Mouse (Mus musculus) thymus, postnatal 36 days (tissue): ENCODE results near the gene Mobp.
"Not testable (repeated sequence)": the region's sequence is repeated elsewhere in the genome, so short reads cannot be mapped to it uniquely, and the experiment has no call there.

Source experiments
- DNase-seq, 2 experiments: peaks; one replicate each; pipeline ENCODE4 v3.0.0; 2022; ENCODE audit warnings: mixed read lengths in 2 of 2

Gene Mobp

DNA sequence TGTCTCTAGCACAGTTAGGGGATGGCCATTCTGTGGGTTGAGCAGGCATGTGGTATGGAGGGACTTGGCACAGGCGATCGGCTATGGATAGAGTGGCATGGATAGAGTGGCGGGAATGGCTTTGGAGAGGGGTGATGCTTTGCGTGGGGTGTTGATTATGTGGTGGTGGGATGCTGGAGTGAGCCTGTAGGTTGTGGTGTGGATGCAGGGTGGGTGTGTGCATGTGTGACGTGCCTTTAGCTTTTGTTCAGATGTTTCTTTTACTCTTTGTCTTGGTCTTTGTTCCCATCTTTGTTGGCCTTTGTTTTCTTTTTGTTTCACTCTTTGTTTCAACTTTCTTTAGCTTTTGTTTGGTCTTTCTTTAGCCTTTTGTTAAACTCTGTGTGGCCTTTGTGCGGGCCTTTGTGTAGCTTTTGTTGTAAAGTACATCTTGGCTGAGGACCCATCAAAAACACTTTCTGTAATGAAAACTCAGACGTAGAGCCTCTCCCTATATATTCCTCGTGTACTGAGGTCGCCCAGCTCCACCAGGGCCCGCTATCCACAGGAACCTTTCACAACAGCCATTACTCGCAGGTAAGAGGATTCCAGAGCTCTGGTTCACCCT is at the start of gene Mobp:
TSS of gene Mobp (plus strand) at position 486 of the 607 bp plus-strand sequence.
- DNase-seq, result no peak

DNA sequence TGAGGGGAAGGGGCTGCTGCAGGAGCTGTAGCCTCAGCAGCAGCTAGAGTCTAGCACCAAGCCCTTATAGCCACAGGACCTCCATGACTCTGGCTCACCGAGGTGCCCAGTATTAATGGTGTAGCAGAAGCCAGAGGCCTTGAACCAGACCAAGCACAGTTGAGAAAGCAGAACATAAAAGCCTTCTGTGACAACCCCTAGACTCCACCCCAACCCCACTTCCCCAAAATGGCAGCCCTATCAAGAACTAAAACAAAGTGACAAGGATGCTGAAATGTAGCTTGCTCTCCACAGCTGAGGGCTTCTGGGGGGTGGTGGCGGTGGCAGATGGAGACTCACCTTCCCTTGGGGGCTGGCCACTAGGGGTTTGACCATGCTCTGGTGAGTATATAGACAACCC is 48.3 kb upstream of the Mobp start:
- no peak for DNase-seq

DNA sequence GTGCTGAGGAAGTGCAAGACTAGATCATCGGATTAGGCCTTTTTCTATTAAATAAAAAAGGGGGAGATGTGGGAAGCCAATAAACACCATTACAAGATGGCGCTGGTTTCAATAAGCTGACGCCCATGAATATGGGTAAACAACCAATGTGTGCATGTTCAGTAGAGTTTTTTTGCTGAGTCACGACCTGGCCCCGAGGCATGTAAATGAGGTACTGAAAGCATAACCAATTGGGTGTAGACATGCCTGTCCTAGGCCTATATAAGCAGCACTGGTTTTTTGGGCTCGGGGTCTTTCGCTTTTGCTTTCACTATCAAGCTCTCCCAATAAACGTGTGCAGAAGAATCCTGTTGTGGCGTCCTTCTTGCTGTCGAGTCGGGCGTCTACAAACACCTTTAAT is 40.6 kb upstream of the Mobp start:
- not testable (repeated sequence) for DNase-seq

DNA sequence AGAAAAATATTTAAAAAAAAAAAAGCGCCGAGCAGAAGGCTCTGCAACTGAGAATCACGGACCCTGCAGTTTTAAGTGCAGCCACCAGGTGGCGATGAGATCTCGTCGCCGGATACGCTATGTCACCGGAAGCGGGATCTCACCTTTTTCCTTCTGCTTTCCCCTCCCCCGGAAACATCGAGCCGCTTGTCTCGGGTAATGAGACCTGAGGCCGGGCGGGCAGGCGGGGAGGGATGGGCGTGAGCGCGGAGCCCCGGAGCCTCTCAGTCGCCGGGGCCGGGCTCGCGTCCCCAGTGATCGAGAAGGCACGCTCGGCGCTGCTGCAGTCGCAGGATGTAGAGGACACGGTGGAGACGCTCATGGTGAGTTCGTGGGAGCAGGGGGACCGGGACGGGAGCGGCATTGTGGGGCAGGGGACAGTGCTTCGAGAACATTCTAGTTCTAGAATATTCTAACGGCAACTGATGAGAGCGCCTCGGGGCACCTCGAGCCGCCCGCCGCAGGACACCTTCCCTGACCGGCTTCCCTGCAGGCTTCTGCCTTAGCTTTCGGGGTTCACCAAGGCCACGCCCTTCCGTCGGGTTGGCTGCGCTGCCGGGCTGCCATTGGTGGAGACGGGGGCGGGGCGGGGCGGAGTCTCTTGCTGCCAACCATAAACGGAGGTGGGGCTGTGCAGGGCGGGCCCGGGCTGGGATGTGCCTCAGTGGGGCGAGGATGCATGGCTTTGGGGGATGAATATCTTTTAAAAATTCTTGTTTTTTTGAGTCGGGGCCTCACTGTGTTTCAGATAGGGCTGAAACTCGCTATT is 39.1 kb upstream of the Mobp start, which contains the start of gene Slc25a38:
TSS of gene Slc25a38 (plus strand) at position 164 of the 808 bp plus-strand sequence.
- peak; percentile 94 to 96 for DNase-seq

DNA sequence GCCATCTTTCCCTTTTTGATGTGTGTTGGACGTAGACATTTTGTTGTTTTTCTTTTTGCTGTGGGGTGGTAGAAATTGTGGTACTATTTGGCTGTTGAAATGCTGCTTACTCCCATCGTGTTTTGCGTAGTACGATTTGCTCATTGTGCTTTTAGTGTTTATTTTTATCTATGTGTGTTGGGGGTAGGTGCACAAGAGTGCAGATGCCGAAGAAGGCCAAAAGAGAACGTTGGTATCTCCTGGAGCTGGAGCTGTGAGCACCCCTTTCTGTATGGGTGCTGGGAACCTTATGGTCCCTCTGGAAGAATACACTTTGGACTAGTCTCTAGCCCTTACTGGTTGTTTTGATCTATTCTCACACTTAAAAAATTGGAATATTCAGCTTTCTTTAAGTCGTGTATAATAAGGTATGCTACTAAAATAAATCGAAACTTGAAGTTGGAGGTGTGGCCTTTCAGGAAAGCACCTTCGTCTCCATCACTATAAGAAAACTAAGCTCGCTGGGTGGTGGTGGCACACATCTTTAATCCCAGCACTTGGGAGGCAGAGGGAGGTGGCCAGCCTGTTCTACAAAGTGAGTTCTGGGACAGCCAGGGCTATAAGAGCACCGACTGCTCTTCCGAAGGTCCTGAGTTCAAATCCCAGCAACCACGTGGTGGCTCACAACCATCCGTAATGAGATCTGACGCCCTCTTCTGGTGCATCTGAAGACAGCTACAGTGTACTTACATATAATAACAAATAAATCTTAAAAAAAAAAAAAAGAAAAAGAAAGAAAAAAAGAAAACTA is 38.2 kb upstream of the Mobp start:
- DNase-seq, result no peak

DNA sequence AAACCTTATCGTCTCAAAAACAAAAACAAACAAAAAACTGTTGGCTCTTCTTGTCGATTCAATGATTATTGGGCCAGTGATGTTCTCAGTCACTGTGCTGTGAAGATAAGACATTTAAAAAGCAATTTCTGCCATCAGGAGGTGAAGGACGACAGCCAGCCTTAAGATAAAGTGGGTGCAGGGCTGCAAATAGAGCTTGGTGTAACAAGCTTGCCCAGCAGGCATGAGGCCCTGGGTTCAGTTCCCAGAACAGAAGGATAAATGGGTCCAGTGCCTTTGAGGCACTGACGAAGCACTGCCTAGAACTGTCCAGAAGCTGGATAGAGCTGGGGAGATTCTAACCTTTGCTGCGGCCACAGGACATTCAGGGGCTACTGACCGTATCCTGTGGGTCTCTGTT is 37.0 kb upstream of the Mobp start:
- no peak for DNase-seq

DNA sequence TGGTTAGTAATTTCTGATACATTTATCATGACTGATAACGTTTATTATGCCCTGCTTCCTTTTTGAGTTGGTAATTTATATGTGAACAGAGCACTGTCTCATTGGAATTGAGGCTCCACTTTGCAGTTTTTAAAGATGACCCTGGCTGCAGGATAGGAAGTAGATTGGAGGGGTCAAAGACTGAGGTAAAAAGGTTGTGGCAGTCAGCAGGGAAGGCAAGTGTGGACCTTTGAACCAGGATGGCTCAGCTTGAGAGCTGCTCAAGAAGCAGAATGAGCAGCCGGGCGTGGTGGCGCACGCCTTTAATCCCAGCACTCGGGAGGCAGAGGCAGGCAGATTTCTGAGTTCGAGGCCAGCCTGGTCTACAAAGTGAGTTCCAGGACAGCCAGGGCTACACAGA is 36.1 kb upstream of the Mobp start:
- no peak for DNase-seq

DNA sequence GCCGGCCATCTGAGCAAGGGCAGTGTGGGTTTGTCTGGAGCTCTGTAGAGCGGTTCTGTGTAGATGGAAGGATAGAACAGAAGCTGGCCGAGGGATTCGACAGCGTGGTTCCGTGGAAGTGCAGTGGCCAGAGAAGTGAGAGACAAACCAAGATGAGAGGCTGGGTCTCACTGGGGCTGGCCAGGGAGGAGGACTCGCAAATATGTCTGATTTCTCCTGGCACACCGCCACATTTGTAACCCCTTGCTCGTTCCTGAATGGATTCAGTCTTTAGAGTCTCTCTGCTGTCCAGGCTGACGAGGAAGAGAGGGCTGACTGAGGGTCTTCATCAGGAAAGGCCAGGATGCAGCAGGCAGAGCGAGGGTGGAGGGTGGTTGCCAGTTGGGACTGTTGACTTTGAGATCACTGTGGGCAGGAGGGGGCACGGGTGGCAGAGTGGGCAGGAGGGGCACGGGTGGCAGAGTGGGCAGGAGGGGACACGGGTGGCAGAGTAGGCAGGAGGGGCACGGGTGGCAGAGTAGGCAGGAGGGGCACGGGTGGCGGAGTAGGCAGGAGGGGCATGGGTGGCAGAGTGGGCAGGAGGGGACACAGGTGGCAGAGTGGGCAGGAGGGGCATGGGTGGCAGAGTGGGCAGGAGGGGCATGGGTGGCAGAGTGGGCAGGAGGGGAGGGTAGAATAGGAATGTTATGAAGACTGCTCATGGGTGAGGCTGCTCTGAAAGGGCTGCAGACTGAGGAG is 35.3 kb upstream of the Mobp start:
- no peak for DNase-seq

DNA sequence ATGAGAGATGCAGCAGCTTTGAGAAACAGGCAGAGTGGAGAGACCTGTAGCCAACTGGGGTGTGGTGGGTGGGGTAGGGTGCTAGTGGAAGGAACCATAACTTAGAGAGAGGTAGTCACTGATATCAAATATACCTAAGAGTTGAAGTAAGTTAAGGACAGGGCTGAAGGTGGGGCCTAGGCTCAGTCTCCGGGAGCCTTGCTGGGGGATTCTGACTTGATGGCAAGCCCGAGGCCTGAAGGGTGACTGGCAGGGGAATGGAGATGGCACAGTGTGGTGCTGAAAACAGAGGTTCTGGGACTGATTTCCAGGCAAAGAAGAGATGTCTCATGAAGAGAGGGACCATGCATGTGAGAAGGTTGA is 34.7 kb upstream of the Mobp start:
- DNase-seq, result no peak

DNA sequence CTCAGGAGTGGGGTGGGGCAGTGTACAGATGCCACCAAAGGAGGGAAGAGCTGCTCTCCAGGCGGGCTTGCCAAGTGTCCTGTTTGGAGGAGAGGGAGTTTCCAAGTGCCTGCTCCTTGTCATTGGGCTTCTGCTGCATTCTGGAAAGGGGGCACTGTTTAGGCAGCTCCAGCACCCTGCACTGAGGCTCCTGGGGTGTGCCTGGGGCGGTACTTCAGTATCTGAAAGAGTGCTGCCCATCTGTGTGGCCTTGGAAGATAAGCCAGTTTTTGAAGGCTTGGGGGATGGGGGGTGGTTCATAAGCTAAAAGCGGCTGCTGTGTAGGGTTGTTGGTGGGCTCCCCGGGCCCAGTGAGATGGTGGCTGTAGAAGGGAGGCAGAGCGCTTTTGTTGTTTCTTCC is 33.9 kb upstream of the Mobp start:
- DNase-seq, result no peak

DNA sequence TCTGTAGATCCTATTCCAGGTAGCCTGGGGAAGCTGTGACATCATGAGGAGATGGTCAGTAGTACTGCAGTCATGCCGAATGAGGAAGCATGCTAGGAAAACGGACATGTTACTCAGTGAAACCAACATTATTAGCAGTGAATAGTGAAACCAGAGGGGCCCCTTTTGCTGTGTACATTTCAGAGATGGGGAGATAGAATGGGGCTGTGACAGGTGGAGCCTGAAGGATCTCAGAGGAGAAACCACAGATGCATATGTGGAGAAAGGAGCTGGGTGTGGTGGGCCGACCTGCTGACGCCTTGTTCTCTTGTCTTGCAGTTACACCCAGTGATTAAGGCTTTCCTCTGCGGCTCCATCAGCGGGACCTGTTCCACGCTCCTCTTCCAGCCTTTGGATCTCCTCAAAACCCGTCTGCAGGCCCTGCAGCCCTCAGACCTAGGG is 33.3 kb upstream of the Mobp start:
- DNase-seq, result no peak

DNA sequence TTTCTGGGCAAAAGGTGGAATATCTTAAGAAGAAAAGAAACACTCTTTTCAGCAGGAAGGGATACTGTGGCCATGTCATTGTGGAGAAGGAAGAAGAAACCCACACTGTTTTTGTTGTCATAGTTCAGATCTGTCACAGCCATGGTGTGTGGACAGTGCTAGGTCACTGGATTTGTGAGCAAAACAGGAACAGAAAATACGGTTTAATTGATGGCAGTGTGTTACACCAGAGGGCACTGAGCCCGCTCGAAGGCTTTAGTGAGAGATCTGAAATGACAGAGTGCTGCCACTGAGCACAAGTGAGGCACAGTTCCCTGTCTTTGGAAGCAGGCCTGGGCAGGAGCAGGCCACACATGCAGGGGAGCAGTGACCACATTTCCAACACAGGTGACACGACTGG is 31.3 kb upstream of the Mobp start:
- no peak for DNase-seq

DNA sequence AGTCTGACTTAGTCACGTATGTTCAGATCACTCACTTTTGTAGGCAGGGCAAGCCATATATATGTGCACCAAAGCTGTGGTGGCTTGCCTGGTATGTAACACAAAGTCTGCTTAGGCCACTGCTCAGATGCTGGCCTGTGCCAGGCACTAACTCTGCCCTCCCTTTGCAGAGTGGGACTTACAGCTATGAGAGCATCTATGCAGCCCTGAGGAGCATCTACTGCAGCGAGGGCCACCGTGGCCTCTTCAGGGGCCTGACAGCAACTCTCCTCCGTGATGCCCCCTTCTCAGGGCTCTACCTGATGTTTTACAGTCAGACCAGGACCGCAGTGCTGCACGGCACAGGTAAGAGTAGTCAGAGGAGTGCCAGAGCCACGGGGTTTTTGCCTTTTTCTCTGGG is 29.0 kb upstream of the Mobp start:
- DNase-seq, result no peak

DNA sequence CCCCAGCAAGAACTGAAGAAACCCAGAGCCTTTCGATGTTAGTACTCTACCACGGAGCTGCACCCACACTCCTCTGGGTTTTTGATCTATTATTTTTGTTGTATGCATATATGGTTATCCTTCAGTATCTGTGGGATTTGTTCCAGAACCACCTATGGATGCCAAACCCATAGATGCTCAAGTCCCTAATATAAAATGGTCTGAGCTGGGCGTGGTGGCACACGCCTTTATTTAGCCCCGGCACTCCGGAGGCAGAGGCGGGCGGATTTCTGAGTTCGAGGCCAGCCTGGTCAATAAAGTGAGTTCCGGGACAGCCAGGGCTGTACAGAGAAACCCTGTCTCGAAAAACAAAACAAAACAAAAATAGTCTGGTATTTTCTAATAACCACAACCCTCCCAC is 22.6 kb upstream of the Mobp start:
- no peak for DNase-seq

DNA sequence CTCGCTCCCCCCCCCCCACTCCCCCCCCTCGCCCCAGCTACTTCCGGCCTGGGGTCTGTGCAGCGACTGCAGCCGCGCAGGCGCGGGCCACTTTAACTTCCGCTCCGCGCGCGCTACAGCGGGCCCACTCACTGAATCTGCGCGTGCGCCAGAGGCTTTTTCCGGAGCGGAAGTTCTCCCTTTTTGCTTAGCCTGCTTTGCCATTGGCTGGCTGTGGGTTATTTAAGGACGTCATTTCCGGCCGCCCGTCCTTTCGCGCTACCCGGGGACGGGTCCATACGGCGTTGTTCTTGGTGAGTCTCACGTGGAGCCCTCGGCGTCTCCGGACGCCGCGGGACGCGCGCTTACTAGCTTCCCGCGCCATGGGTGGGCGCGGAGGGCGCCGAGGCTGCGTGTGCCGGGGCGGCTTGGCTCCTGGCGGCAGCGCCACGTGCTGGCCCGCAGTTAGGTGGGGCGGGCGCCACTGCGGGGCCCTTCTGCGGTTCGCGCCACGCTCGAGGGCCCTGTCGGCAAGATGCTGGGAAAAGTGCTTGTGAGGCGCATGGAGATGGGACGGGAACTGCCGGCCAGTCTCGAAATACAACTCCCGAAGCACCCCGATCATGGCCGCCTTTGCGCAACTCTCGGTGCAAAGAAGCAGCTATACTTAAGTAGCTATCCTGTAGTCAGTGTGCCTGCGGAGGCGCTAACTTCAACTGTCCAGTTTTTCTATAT is 21.8 kb upstream of the Mobp start, which contains the start of gene Rpsa:
TSS of gene Rpsa (plus strand) at position 152 of the 714 bp plus-strand sequence.
- peak; percentile 94 to 98 for DNase-seq

DNA sequence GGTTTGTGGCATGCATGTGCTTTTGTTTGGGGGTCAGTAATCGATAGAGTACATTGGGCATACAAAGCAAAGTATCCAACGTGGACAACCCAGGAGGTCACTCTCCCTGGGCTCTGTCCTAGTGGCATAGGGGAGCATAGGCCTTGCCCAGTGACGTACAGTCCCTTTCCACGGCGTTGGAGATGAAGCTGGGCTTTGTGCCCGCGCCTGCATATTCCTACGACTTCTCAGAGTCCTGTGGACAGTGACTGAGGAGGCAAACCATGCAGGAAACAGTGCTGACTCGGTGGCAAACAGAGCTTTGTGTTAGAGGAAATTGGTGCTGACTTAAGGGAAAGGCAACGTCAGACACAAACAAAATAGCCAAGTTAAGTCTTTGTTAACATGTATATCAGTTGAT is 20.2 kb upstream of the Mobp start:
- DNase-seq, result no peak

DNA sequence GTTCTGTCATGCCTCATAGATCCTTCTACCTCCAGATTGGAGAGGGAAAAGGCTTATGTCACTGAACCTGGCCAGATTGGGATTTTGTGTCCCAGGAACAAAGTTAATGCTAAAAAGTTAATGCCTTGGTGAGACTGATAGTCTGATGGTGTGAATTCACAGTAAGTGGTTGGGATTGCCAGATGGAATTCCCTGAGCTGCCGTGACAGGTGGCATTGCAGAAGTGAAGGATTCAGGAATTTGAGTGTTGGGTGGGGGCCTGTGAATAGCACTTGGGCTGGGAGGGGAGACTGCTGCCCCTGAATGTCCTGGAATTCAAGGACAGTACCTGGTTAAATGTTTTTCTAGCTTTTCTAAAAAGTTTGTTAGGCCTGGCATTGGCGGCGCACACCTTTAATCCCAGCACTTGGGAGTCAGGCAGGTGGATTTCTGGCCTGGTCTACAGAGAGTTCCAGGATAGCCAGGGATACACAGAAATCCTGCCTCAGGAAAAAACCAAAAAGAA is 17.7 kb upstream of the Mobp start:
- DNase-seq, result no peak

DNA sequence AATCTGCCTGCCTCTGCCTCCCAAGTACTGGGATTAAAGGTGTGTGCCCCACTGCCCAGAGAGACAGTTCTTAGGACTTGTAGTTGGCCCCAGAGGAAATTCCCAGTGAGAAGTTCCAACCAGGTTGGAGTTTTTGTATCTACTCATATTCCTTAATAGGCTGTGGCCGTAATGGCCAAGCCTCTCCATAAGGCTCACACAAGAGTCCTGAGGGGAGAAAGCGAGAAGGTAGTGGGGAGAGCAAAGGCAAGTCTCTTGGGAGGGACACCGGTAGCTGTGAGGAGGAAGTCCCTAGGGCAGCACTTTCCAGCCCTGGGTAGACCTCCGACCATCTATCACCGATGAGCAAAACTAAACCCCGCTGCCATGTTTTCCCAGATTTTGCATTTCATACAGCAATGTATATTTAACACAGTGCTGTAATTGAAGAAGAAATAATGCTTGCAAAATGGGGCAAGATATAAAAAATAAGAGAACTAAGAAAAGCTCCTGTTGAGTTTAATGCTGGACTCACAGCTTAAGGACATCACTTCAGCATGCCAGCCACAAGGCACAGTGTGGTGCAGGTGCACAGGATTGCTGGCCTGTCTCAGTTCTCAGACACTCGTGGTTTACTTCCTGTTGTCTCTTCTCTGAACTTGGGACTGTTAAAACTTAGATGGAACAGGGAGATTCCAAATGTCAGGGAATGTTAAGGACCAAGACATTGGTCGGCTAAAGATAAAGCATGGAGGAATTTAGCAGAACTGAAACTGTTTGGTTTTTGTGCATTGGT is 16.3 kb upstream of the Mobp start:
- DNase-seq, result no peak

DNA sequence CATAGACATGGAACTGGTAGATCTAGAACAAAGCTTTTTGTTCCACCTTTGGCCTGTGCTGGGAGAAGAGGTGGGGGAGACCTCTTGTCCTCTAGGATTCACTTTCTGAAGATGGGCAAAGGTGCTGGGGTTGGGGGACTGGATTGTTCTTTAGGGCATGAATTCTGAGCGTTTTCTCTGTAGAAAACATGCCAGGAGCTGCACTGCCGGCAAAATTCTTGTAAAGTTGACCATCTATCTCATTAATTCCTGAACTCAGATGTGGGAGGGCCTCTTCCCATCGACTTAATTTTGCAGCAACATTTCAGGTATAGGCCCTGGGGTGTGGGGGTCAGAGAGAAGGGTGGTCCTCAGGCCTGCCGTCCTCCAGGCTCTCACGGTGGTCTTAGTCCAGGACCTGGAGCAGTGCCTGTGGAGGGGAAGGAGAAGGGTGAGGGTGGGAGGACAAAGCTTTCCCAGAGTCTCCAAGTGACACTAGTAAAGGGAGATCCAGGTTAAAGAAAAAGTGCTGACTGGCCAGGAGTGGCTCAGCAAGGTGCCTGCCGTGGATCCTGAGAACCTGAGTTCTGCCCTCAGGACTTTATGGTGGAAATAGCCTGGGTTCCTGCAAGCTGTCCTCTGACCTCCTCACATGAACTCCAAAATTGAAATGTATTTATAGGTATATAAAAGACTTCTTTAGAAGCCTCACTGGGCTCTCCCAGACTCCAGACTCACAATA is 15.6 kb upstream of the Mobp start:
- DNase-seq, result no peak

DNA sequence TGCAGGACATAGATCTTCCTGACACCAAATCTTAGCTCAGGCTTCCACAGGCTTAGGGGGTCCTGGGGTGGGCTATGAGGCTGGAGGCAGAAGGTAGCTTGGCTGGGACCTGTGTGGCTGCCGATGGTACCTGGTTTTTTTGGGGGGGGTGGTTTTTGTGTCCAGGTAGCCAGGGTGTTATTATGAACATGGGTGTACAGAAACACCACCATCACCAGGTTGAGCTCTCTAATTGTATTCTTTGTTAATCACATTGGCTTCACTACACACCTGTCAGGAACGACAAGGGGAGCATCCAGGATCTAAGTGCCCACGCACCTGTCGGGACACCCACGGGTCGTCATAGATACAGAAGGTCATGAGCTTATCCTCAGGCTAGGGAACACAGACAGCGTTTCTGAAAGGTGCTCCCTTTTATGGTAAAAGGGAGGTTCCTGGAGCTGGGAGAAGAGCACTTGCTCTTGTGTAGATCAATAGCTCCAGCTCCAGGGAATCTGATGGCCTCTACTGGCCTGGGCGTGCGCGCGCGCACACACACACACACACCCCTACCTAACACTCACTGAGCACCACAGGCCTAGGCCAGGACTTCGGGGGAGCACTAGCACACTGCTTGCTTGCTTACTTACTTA is 14.9 kb upstream of the Mobp start:
- no peak for DNase-seq
